Mouse (Mus musculus) kidney, postnatal 10 days (tissue): ENCODE data around the gene Dpp8.
"Not testable (repeated sequence)": the region's sequence is repeated elsewhere in the genome, so short reads cannot be mapped to it uniquely, and the experiment has no call there.

Experiments
- DNase-seq: peaks from one replicate; pipeline ENCODE4 v3.0.0; 2021; ENCODE audit warnings: mixed read lengths

The Dpp8 gene

GRCm38 (mm10) chr9:65022580-65023135, 9.6 kb upstream of the Dpp8 start:
- no peak for DNase-seq

- no peak for DNase-seq
Measured at GRCm38 (mm10) chr9:65023447-65023846, 8.8 kb upstream of the Dpp8 start.

- DNase-seq, result no peak
Measured at GRCm38 (mm10) chr9:65027241-65027640, 5.0 kb upstream of the Dpp8 start.

GRCm38 (mm10) chr9:65028313-65028712, 3.9 kb upstream of the Dpp8 start:
- no peak for DNase-seq

GRCm38 (mm10) chr9:65031355-65031754, 859 bp upstream of the Dpp8 start:
- DNase-seq, result not testable (repeated sequence)

- no peak for DNase-seq
Measured at GRCm38 (mm10) chr9:65031894-65032268, 333 bp upstream of the Dpp8 start.

- peak; percentile 54 for DNase-seq
Measured at GRCm38 (mm10) chr9:65036456-65036855, 4.2 kb downstream of the Dpp8 start.

GRCm38 (mm10) chr9:65036861-65037260, 4.6 kb downstream of the Dpp8 start:
- DNase-seq, result no peak

GRCm38 (mm10) chr9:65041430-65041829, 9.2 kb downstream of the Dpp8 start:
- DNase-seq, result no peak

GRCm38 (mm10) chr9:65046993-65047392, 14.8 kb downstream of the Dpp8 start:
- no peak for DNase-seq

- DNase-seq, result no peak
Measured at GRCm38 (mm10) chr9:65049422-65049821, 17.2 kb downstream of the Dpp8 start.

GRCm38 (mm10) chr9:65050981-65051380, 18.8 kb downstream of the Dpp8 start:
- DNase-seq, result no peak

GRCm38 (mm10) chr9:65064251-65064650, 32.0 kb downstream of the Dpp8 start:
- no peak for DNase-seq

GRCm38 (mm10) chr9:65070587-65070986, 38.4 kb downstream of the Dpp8 start:
- DNase-seq, result no peak

- no peak for DNase-seq
Measured at GRCm38 (mm10) chr9:65073555-65073954, 41.3 kb downstream of the Dpp8 start.

- DNase-seq, result no peak
Measured at GRCm38 (mm10) chr9:65074251-65074650, 42.0 kb downstream of the Dpp8 start.

GRCm38 (mm10) chr9:65074855-65075493, 42.8 kb downstream of the Dpp8 start:
- DNase-seq, result no peak

GRCm38 (mm10) chr9:65077536-65077935, 45.3 kb downstream of the Dpp8 start:
- no peak for DNase-seq

GRCm38 (mm10) chr9:65080141-65080540, 47.9 kb downstream of the Dpp8 start:
- DNase-seq, result not testable (repeated sequence)

GRCm38 (mm10) chr9:65083075-65083765, 51.0 kb downstream of the Dpp8 start:
- DNase-seq, result no peak

- DNase-seq, result no peak
Measured at GRCm38 (mm10) chr9:65084198-65084807, 52.1 kb downstream of the Dpp8 start.

GRCm38 (mm10) chr9:65085270-65085669, 53.1 kb downstream of the Dpp8 start:
- DNase-seq, result no peak

- no peak for DNase-seq
Measured at GRCm38 (mm10) chr9:65086801-65087200, 54.6 kb downstream of the Dpp8 start.

- peak; percentile 34 for DNase-seq
Measured at GRCm38 (mm10) chr9:65087490-65087889, 55.3 kb downstream of the Dpp8 start.
